Mouse (Mus musculus) ovary, postnatal 36 days (tissue): ENCODE measurements around the gene Mmp10.

ENCODE experiments used
- DNase-seq: peaks from one replicate; pipeline ENCODE4 v3.0.0; 2022; ENCODE audit warnings: low spot score, mixed read lengths

Gene Mmp10

GRCm38 (mm10) chr9:7502051-7502450, at the start of gene Mmp10:
Mmp10 (plus strand) TSS chr9:7502352.
- DNase-seq = no peak

GRCm38 (mm10) chr9:7453302-7453701, 48.9 kb upstream of the Mmp10 start:
- no peak for DNase-seq

GRCm38 (mm10) chr9:7470262-7470661, 31.9 kb upstream of the Mmp10 start:
- DNase-seq = no peak

GRCm38 (mm10) chr9:7483684-7484394, 18.3 kb upstream of the Mmp10 start:
- no peak for DNase-seq

- no peak for DNase-seq
These were observed 1.0 kb upstream of the Mmp10 start for GRCm38 (mm10) chr9:7501138-7501537.

- no peak for DNase-seq
These were observed 5.2 kb downstream of the Mmp10 start for GRCm38 (mm10) chr9:7507321-7507876.

GRCm38 (mm10) chr9:7509619-7510233, 7.6 kb downstream of the Mmp10 start:
- DNase-seq = no peak

- no peak for DNase-seq
These were observed 15.9 kb downstream of the Mmp10 start for GRCm38 (mm10) chr9:7517944-7518571.

- no peak for DNase-seq
These were observed 24.2 kb downstream of the Mmp10 start for GRCm38 (mm10) chr9:7526255-7526940.

- no peak for DNase-seq
These were observed 40.6 kb downstream of the Mmp10 start for GRCm38 (mm10) chr9:7542763-7543162.

- DNase-seq = no peak
These were observed 42.8 kb downstream of the Mmp10 start for GRCm38 (mm10) chr9:7544923-7545457.

- no peak for DNase-seq
These were observed 43.3 kb downstream of the Mmp10 start for GRCm38 (mm10) chr9:7545471-7545870.

GRCm38 (mm10) chr9:7545920-7546319, 43.8 kb downstream of the Mmp10 start:
- no peak for DNase-seq

GRCm38 (mm10) chr9:7551943-7552342, 49.8 kb downstream of the Mmp10 start:
- no peak for DNase-seq

- DNase-seq = no peak
These were observed 51.4 kb downstream of the Mmp10 start for GRCm38 (mm10) chr9:7553536-7553935.

GRCm38 (mm10) chr9:7554382-7554781, 52.2 kb downstream of the Mmp10 start:
- DNase-seq = peak; percentile 13

GRCm38 (mm10) chr9:7558221-7559017, 56.3 kb downstream of the Mmp10 start, which contains the start of gene Mmp8:
Mmp8 (plus strand) TSS chr9:7558456.
- DNase-seq = no peak
